Mouse (Mus musculus) liver, postnatal 0 days (tissue): ENCODE results near the gene Slc25a51. TPM values are rescaled to one million over a fixed set of nuclear protein-coding genes. Genes with fewer than 3 reads are reported as not detected.

Experiments used
- ATAC-seq: fragments of 200-750 bp; cut with Nextera tagmentation; 2 replicates; pipeline ENCODE4 v1.8.0; 2017; ENCODE audit warnings: mild to moderate bottlenecking, moderate library complexity
- DNase-seq: peaks from one replicate; pipeline ENCODE4 v3.0.0-alpha.2; 2016
- H3K27ac ChIP-seq: fragments of 300-500 bp; sonication (generic); 2 replicates; pipeline ENCODE4 v1.5.1; 2014; ENCODE audit warnings: antibody characterized with exemption, moderate library complexity, mild to moderate bottlenecking, low read depth
- H3K27me3 ChIP-seq: fragments of 300-500 bp; sonication (generic); 2 replicates; pipeline ENCODE4 v1.6.1; 2014; ENCODE audit warnings: low read length, control low read depth, mixed read lengths; ENCODE audit not compliant: insufficient read depth
- H3K36me3 ChIP-seq: fragments of 300-500 bp; sonication (generic); replicated peaks from 2 replicates; pipeline ENCODE4 v1.6.1; 2014; ENCODE audit warnings: mild to moderate bottlenecking, control low read depth, low read length, moderate library complexity, mixed read lengths; ENCODE audit not compliant: insufficient read depth
- H3K4me1 ChIP-seq: fragments of 300-500 bp; sonication (generic); 2 replicates; pipeline ENCODE4 v1.6.1; 2014; ENCODE audit warnings: antibody characterized with exemption, mild to moderate bottlenecking, control low read depth; ENCODE audit not compliant: insufficient read depth
- H3K4me2 ChIP-seq: fragments of 300-500 bp; sonication (generic); 2 replicates; pipeline ENCODE4 v1.6.1; 2014; ENCODE audit warnings: low read depth, mild to moderate bottlenecking, low read length, moderate library complexity, mixed read lengths
- H3K4me3 ChIP-seq: fragments of 300-500 bp; sonication (generic); 2 replicates; pipeline ENCODE4 v1.5.1; 2014; ENCODE audit warnings: low read depth, low read length
- H3K9ac ChIP-seq: fragments of 300-500 bp; sonication (generic); replicated peaks from 2 replicates; pipeline ENCODE4 v1.6.1; 2014; ENCODE audit warnings: mild to moderate bottlenecking, moderate library complexity
- H3K9me3 ChIP-seq: fragments of 300-500 bp; sonication (generic); 2 replicates; pipeline ENCODE4 v1.6.1; 2016; ENCODE audit warnings: mild to moderate bottlenecking, control low read depth, low read length, mixed read lengths
- CTCF ChIP-seq: sonication (generic); IDR thresholded peaks from 2 replicates; pipeline ENCODE4 v1.5.1; 2016; ENCODE audit warnings: antibody characterized with exemption, low read depth
- EP300 ChIP-seq: IDR thresholded peaks from 2 replicates; pipeline ENCODE4 v1.6.1; 2016; ENCODE audit warnings: antibody characterized with exemption, low read depth, mild to moderate bottlenecking
- WGBS: fragments of 180-500 bp; shearing (Covaris S2); extraction: QIAGEN DNeasy Blood & Tissue Kit; methylation state at CpG from one replicate; pipeline ENCODE4 v1.1.7; 2014; ENCODE audit not compliant: insufficient replicate concordance; 5-methylcytosine and 5-hydroxymethylcytosine counted together
- polyA plus RNA-seq: library from polyadenylated mRNA; unstranded; fragments of >200 nt; fragmentation: Nextera tagmentation; extraction: Ambion mirVana; gene quantifications from 2 replicates; pipeline ENCODE4 v1.2.1, GENCODE M21; 2015

Slc25a51 gene
- polyA plus RNA-seq = 40.0 and 41.0 TPM in 2 replicates

GRCm38 (mm10) chr4:45408427-45409132 lies at the start of gene Slc25a51:
Slc25a51 (minus strand) TSS chr4:45408766.
- TF ChIP-seq EP300 = peak; percentile 16; the same call in 1 of the 2 replicates
- no peak for TF ChIP-seq CTCF
- Histone ChIP-seq H3K4me2 (peak within 1 kb of the TSS; percentile 79), H3K9me3 (no peaks in the 10 kb centered on the region), H3K4me1 (peaks cover 19% of the 10 kb centered on the region), H3K36me3 (peaks cover 10% of the 10 kb centered on the region), H3K9ac (peak within 1 kb of the TSS; percentile 99), H3K27ac (peak within 1 kb of the TSS; percentile 95), H3K27me3 (no peaks in the 10 kb centered on the region), H3K4me3 (peak within 1 kb of the TSS; percentile 95)
- under 1% methylated on average over 48 of the region's 67 CpGs for WGBS
- peak; percentile 96 for DNase-seq
- peak; percentile 87 for ATAC-seq

- Histone ChIP-seq H3K27me3 (no peaks in the 10 kb centered on the region), H3K36me3 (peaks cover 5% of the 10 kb centered on the region; the same call in 1 of the 2 replicates), H3K9me3 (no peaks in the 10 kb centered on the region), H3K4me2 (no peak overlapping the region), H3K27ac (no peak overlapping the region), H3K9ac (no peak overlapping the region), H3K4me1 (peaks cover 26% of the 10 kb centered on the region), H3K4me3 (no peak overlapping the region)
- WGBS = 81% methylated on average over 2 of the region's 2 CpGs
- ATAC-seq (no peak), DNase-seq (no peak)
- TF ChIP-seq CTCF (no peak), EP300 (no peak)
Observed at GRCm38 (mm10) chr4:45457543-45457942, 49.0 kb upstream of the Slc25a51 start.

- H3K4me1 ChIP-seq = peaks cover 33% of the 10 kb centered on the region
- H3K27me3 ChIP-seq = no peaks in the 10 kb centered on the region
- no peaks in the 10 kb centered on the region for H3K9me3 ChIP-seq
- H3K36me3 ChIP-seq = peaks cover 5% of the 10 kb centered on the region; the same call in 1 of the 2 replicates
- no peak overlapping the region for H3K27ac ChIP-seq
- no peak overlapping the region for H3K4me2 ChIP-seq
- DNase-seq (no peak), ATAC-seq (no peak)
- no peak for TF ChIP-seq CTCF
- no peak for TF ChIP-seq EP300
- WGBS = 80% methylated on average over 4 of the region's 4 CpGs
- no peak overlapping the region for H3K9ac ChIP-seq
- no peak overlapping the region for H3K4me3 ChIP-seq
Observed at GRCm38 (mm10) chr4:45455001-45455400, 46.4 kb upstream of the Slc25a51 start.

GRCm38 (mm10) chr4:45453271-45453851 lies 44.8 kb upstream of the Slc25a51 start:
- H3K4me2 ChIP-seq = peak overlapping the region; percentile 48; the same call in 1 of the 2 replicates
- H3K27ac ChIP-seq = peak overlapping the region; percentile 90
- H3K4me3 ChIP-seq = no peak overlapping the region

GRCm38 (mm10) chr4:45452569-45453111 lies 44.1 kb upstream of the Slc25a51 start:
- 49% methylated on average over 7 of the region's 7 CpGs for WGBS
- H3K36me3 ChIP-seq = peaks cover 3% of the 10 kb centered on the region; the same call in 1 of the 2 replicates
- TF ChIP-seq CTCF (no peak), EP300 (no peak)
- peak overlapping the region; percentile 90 for H3K27ac ChIP-seq
- no peaks in the 10 kb centered on the region for H3K9me3 ChIP-seq
- peak overlapping the region; percentile 48 for H3K4me2 ChIP-seq
- no peaks in the 10 kb centered on the region for H3K27me3 ChIP-seq
- ATAC-seq (peak; percentile 81), DNase-seq (peak; percentile 43)
- H3K9ac ChIP-seq = no peak overlapping the region; the same call in none of the 2 replicates
- peaks cover 36% of the 10 kb centered on the region for H3K4me1 ChIP-seq
- no peak overlapping the region for H3K4me3 ChIP-seq

More at GRCm38 (mm10) chr4:45453271-45453851, 44.8 kb upstream of the Slc25a51 start:
- TF ChIP-seq CTCF = no peak
- TF ChIP-seq EP300 = peak; percentile 11; the same call in 1 of the 2 replicates
- Histone ChIP-seq H3K27me3 (no peaks in the 10 kb centered on the region), H3K9ac (peak overlapping the region; percentile 22; the same call in 1 of the 2 replicates), H3K36me3 (peaks cover 5% of the 10 kb centered on the region; the same call in 1 of the 2 replicates), H3K9me3 (no peaks in the 10 kb centered on the region), H3K4me1 (peaks cover 33% of the 10 kb centered on the region)
- peak; percentile 53 for DNase-seq
- peak; percentile 92 for ATAC-seq
- WGBS = 45% methylated on average over 3 of the region's 3 CpGs

- H3K9ac ChIP-seq = no peak overlapping the region
- no peaks in the 10 kb centered on the region for H3K27me3 ChIP-seq
- H3K4me1 ChIP-seq = peaks cover 31% of the 10 kb centered on the region
- no peak for DNase-seq
- H3K9me3 ChIP-seq = no peaks in the 10 kb centered on the region
- WGBS = 81% methylated on average over 5 of the region's 5 CpGs
- H3K27ac ChIP-seq = no peak overlapping the region
- H3K4me3 ChIP-seq = no peak overlapping the region
- H3K4me2 ChIP-seq = no peak overlapping the region
- no peak for ATAC-seq
- TF ChIP-seq EP300 (no peak), CTCF (no peak)
- peaks cover 8% of the 10 kb centered on the region for H3K36me3 ChIP-seq
Observed at GRCm38 (mm10) chr4:45449012-45449411, 40.4 kb upstream of the Slc25a51 start.
